Mouse (Mus musculus): ENCODE data around the gene Jade1. TPM values are rescaled to one million over a fixed set of nuclear protein-coding genes. Genes with fewer than 3 reads are reported as not detected.

The Jade1 gene
- 37.3 TPM for total RNA-seq (2023)

DNA sequence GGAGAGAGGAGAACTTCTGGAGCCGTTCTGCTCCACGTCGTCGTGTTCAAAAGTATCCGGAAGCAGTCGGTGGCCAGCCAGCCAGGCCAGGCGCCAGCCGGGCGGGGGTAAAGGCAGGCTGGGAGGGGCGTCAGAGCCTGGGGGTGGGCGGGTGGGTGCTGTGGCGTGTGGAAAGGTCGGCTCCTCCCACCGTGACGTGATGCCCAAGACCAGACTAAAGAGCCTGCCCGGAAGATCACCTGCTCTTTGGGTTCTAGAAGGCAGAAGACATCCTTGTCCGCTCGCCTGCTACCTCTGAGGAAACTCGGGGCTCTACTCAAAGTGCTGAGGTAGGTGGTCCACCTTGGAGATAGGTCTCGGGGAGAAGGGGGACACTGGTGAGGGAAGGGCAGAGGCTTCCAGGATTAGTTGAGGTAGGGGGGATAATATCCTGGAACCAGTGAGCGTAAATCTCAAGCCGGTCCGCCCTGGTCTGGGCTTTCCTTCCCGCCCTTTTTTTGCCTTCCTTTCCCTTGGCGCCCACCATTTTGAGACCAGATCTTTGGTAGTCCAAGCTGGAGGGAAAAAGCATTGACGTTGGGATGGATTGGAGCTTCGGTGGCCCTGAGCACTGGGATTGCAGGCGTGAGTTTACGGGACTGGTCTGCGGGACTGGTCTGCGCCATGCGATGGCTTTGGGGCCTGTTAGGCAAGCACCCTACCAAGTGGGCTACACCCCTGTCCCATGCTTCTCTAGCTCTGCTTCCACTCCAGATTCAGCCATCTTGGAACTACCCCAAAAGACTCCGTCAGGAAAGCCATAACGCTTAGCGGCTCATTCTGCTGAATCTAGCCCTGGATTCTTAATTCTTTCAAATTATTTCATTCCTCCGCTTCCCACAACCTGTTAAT lies at the start of gene Jade1:
Gene Jade1 (plus strand): TSS at position 241 of the 891 bp plus-strand sequence.

Other genes with a start within 250 kb of the Jade1 start
- 16.6 TPM for gene Sclt1, start 186.8 kb downstream of the Jade1 start, total RNA-seq (2023)
- gene D3Ertd751e, start 186.9 kb downstream of the Jade1 start, total RNA-seq (2023): 11.5 TPM

All from CD8-positive naive resting alpha-beta T cell, adult 57 days (primary cell).